ENCODE assay signal across 9 mouse cellular contexts in genomic region chr17:67950523-67951213, GRCm38 (mm10). TPM values are rescaled to one million over a fixed set of nuclear protein-coding genes. Genes with fewer than 3 reads are reported as not detected.
A peak's percentile ranks its signal among the peaks of the same experiment; 100 is the strongest.
DNase-seq lines count a peak whose midpoint lies in the region; ATAC-seq and TF ChIP-seq lines count a peak whose summit lies in the region.
"Had no signal": no experiment of that assay in that cellular context is flagged by ENCODE, and none has a peak within 500 bp of the region (broad histone marks: within the 10 kb centered on the region; RNA-seq: fewer than 3 reads in every experiment).

No protein-coding gene starts in this region.

- ATAC-seq in kidney, postnatal 0 days (replicated peaks; ENCODE audit: low FRiP score, low read depth): no peak
- ATAC-seq in embryonic facial prominence, embryonic 11.5 days (replicated peaks; ENCODE audit: insufficient number of reproducible peaks, low FRiP score, low TSS enrichment, low read depth): peak; percentile 66
- ATAC-seq in CD4-positive, CD25-positive, alpha-beta regulatory T cell, adult 4 months: no peak
- no peak for ATAC-seq in megakaryocyte progenitor cell, adult 5-6 weeks (replicated peaks; ENCODE audit: poor library complexity)

- peak overlapping the region; percentile 25 for H3K4me3 ChIP-seq in kidney, postnatal 0 days (replicated peaks; ENCODE audit: low read depth, low read length)
- H3K4me3 ChIP-seq in embryonic facial prominence, embryonic 11.5 days (ENCODE audit: low read depth, low read length): peak overlapping the region; percentile 39

- 25% methylated on average over 11 of the region's 11 CpGs for WGBS in kidney, postnatal 0 days
- WGBS in embryonic facial prominence, embryonic 11.5 days: 24% methylated on average over 11 of the region's 11 CpGs

- H3K9ac ChIP-seq in kidney, postnatal 0 days (ENCODE audit: low read depth, low read length): peak overlapping the region; percentile 45; the same call in 1 of the 2 replicates
- peak overlapping the region; percentile 56 for H3K9ac ChIP-seq in embryonic facial prominence, embryonic 11.5 days (replicated peaks; ENCODE audit: low read length)

- TF ChIP-seq CTCF in kidney, postnatal 0 days (IDR thresholded peaks at IDR 0.05; ENCODE audit: low read depth): no peak

- H3K36me3 ChIP-seq in kidney, postnatal 0 days (ENCODE audit: insufficient read depth, low read length): no peaks in the 10 kb centered on the region
- no peaks in the 10 kb centered on the region for H3K36me3 ChIP-seq in embryonic facial prominence, embryonic 11.5 days (replicated peaks; ENCODE audit: control insufficient read depth, insufficient read depth, low read depth, low read length)

- DNase-seq in kidney, postnatal 0 days (ENCODE audit: low spot score): peak; percentile 81
- no peak for DNase-seq in kidney, adult 11 months
- peak; percentile 91 for DNase-seq in embryonic facial prominence, embryonic 11.5 days (ENCODE audit: low spot score)
- DNase-seq in heart, postnatal 4 days: peak; percentile 10
- DNase-seq in lung, postnatal 4 days: peak; percentile 23 to 38
- DNase-seq in layer of hippocampus, adult 11-12 months (ENCODE audit: low spot score): no peak
- DNase-seq: thymus, postnatal 4 days had no signal

- no peaks in the 10 kb centered on the region for H3K9me3 ChIP-seq in kidney, postnatal 0 days (replicated peaks; ENCODE audit: low read length)
- no peaks in the 10 kb centered on the region for H3K9me3 ChIP-seq in embryonic facial prominence, embryonic 11.5 days (replicated peaks; ENCODE audit: control insufficient read depth, low read length)

- H3K27me3 ChIP-seq in kidney, postnatal 0 days (ENCODE audit: insufficient read depth, low read length): no peaks in the 10 kb centered on the region
- H3K27me3 ChIP-seq in embryonic facial prominence, embryonic 11.5 days (ENCODE audit: control insufficient read depth, insufficient read depth, low read length): no peaks in the 10 kb centered on the region

- peaks cover 25% of the 10 kb centered on the region; the same call in 1 of the 2 replicates for H3K4me1 ChIP-seq in kidney, postnatal 0 days (replicated peaks; ENCODE audit: insufficient read depth, low read length)
- peaks cover 7% of the 10 kb centered on the region for H3K4me1 ChIP-seq in embryonic facial prominence, embryonic 11.5 days (ENCODE audit: control insufficient read depth, insufficient read depth, low read length)

- peak overlapping the region; percentile 57 for H3K4me2 ChIP-seq in kidney, postnatal 0 days (ENCODE audit: low read length)
- peak overlapping the region; percentile 41 for H3K4me2 ChIP-seq in embryonic facial prominence, embryonic 11.5 days (ENCODE audit: low read depth, low read length)

- peak overlapping the region; percentile 85 for H3K27ac ChIP-seq in kidney, postnatal 0 days
- H3K27ac ChIP-seq in embryonic facial prominence, embryonic 11.5 days (replicated peaks; ENCODE audit: low read depth, low read length): peak overlapping the region; percentile 90

RNA-seq across cellular contexts. Expression of gene Arhgap28, which starts 53.3 kb away (rescaled TPM):
- 11.5 and 12.3 TPM in 2 replicates for polyA plus RNA-seq in kidney, postnatal 0 days (2015; fragmentation: Nextera tagmentation; extraction: Ambion mirVana)
- 78.1 and 82.7 TPM in 2 replicates for polyA plus RNA-seq in embryonic facial prominence, embryonic 11.5 days (2014; fragmentation: Nextera tagmentation; extraction: Ambion mirVana)
- total RNA-seq in heart, postnatal 4 days (2021): 10 to 100 TPM; 11.8 to 12.5 TPM
- polyA plus RNA-seq in CD4-positive, CD25-positive, alpha-beta regulatory T cell, adult 4 months (2017; shearing (Covaris generic)): not detected
- 1.3 TPM in 2 replicates for total RNA-seq in megakaryocyte progenitor cell, adult 5-6 weeks (2015)
- 1.1 and 1.2 TPM in 2 replicates for total RNA-seq in megakaryocyte progenitor cell, adult 5-6 weeks (2017)

Comparison
In these comparisons a context has a peak if more than half of its experiments do, and no peak if none do; other contexts are left out.
1. DNase-seq: peak in kidney, postnatal 0 days (single experiment), embryonic facial prominence, embryonic 11.5 days (single experiment), heart, postnatal 4 days (single experiment) and lung, postnatal 4 days (2 of 2); none in kidney, adult 11 months (single experiment) and layer of hippocampus, adult 11-12 months (single experiment).
2. RNA of gene Arhgap28, which starts 53.3 kb away (polyA plus RNA-seq): 78.1 to 82.7 TPM in embryonic facial prominence, embryonic 11.5 days and 11.5 to 12.3 TPM in kidney, postnatal 0 days; not detected in CD4-positive, CD25-positive, alpha-beta regulatory T cell, adult 4 months; every median in the first group is over 10 times any median in the second.